Mouse (Mus musculus): ENCODE results near the gene Fam81a. TPM values are rescaled to one million over a fixed set of nuclear protein-coding genes. Genes with fewer than 3 reads are reported as not detected.

Gene Fam81a
- total RNA-seq (2023), result not detected

DNA sequence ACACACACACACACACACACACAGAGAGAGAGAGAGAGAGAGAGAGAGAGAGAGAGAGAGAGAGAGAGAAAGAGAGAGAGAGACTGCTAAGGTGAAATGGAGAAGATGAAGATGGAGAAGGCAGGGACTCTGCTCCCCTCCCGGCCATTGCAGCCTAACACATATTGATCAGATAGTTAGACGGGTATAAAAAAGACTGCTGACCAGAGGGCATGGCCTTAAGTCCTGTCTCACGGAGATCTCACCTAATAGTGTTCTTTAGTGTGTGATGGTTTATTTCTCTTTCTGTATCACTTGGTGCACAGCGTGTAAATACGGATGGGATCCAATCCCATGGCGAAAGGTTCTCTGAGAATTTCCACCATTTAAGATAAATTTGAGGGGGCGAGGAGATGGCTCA, at the start of gene Fam81a:
Gene Fam81a (minus strand): TSS at position 101 of the 400 bp plus-strand sequence.

Other genes with a start within 250 kb of the Fam81a start
- 64.9 TPM for gene Bnip2, start 153.1 kb downstream of the Fam81a start, total RNA-seq (2023)
- 114 TPM for gene Gtf2a2, start 130.0 kb downstream of the Fam81a start, total RNA-seq (2023)
- gene Gcnt3, start 104.5 kb downstream of the Fam81a start, total RNA-seq (2023), result not detected
- 10.2 TPM for gene Myo1e, start 64.8 kb upstream of the Fam81a start, total RNA-seq (2023)

All from CD4-positive naive resting alpha-beta T cell, adult 57 days (primary cell).